Mouse (Mus musculus) ES-Bruce4 (cell line): ENCODE data around the gene Fam83d.

Experiments
- CTCF ChIP-seq: IDR thresholded peaks from one replicate; pipeline ENCODE4 v1.8.1; 2011; ENCODE audit warnings: low read depth, low read length
- EP300 ChIP-seq: IDR thresholded peaks from 2 replicates; pipeline ENCODE4 v1.6.1; 2011; ENCODE audit warnings: low read depth, low read length; ENCODE audit not compliant: insufficient read depth
- POLR2A ChIP-seq: IDR thresholded peaks from one replicate; pipeline ENCODE4 v1.8.1; 2011; ENCODE audit warnings: low read length; ENCODE audit not compliant: insufficient read depth

GRCm38 (mm10) chr2:158833221-158833620 lies 65.3 kb downstream of the Fam83d start:
- TF ChIP-seq EP300 = no peak
- no peak for TF ChIP-seq POLR2A
- no peak for TF ChIP-seq CTCF
